7 mouse cellular contexts compared by ENCODE assay signal in the genomic region with DNA sequence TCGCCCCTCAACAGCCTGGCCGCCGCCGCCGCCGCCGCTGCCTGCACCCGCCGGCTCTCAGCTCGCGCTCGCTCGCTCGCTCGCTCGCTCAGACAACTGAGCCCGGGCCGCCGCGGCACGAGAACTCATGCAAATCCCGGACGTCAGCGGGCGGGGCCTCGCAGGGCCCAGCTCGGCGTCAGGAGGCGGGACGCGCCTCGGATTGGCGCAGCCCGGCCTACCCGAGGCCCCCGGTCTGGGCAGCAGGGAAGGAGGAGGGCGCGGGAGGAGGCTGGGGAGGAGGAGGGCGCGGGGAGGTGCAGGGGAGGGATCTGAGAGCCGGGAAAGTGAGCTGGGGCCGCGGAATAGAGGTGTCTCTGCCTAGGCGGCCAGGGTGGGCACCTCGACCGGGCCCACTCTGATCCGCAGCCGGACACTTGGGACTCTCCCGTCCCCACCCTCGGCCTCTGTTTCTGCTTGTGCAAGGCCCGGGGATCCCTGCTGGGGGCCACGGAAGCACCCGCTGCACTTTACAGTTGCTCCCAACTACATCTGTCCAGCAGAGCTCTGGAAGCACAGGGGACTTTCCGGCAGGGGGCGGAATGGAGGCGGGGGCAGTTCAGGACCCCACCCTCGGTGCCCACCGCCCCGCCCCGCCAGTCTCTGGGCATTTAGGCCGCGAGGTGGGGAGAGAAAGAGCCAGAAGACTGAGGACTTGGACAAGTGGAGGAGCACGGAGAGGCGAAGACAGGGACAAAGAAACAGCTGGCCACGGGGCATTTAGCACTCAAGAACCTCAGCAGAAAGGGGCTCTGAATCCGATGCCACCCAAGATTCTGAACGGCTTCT. TPM values are rescaled to one million over a fixed set of nuclear protein-coding genes. Genes with fewer than 3 reads are reported as not detected.
DNase-seq lines count a peak whose midpoint lies in the region; ATAC-seq lines count a peak whose summit lies in the region.

Cbx4 (minus strand) TSS at position 78 of the 828 bp plus-strand sequence.

- WGBS in limb, embryonic 10.5 days = under 1% methylated on average over 67 of the region's 67 CpGs
- WGBS in midbrain, embryonic 12.5 days = under 1% methylated on average over 64 of the region's 67 CpGs

- H3K36me3 ChIP-seq in limb, embryonic 10.5 days = peaks cover 8% of the 10 kb centered on the region; the same call in 1 of the 2 replicates
- H3K36me3 ChIP-seq in midbrain, embryonic 12.5 days = peaks cover 4% of the 10 kb centered on the region

- H3K9ac ChIP-seq in midbrain, embryonic 12.5 days (replicated peaks) = peak within 1 kb of the TSS; percentile 93

- peaks cover 96% of the 10 kb centered on the region for H3K4me1 ChIP-seq in limb, embryonic 10.5 days
- peaks cover 80% of the 10 kb centered on the region for H3K4me1 ChIP-seq in midbrain, embryonic 12.5 days

- peak within 1 kb of the TSS; percentile 90 for H3K4me3 ChIP-seq in limb, embryonic 10.5 days
- H3K4me3 ChIP-seq in midbrain, embryonic 12.5 days = peak within 1 kb of the TSS; percentile 84

- DNase-seq in adrenal gland, postnatal 10 days = peak; percentile 96
- peak; percentile 92 for DNase-seq in embryo, embryonic 11.5 days (ENCODE audit: low read depth, low spot score)
- peak; percentile 90 for DNase-seq in kidney, adult 11 months
- peak; percentile 95 for DNase-seq in limb, embryonic 10.5 days (ENCODE audit: low spot score)
- DNase-seq in spleen, adult 18-20 months = peak; percentile 84 to 91

- peak; percentile 60 for ATAC-seq in granulocyte monocyte progenitor cell, adult 5-6 weeks (replicated peaks; ENCODE audit: poor library complexity, severe bottlenecking)
- ATAC-seq in midbrain, embryonic 12.5 days (ENCODE audit: low FRiP score, low read depth) = peak; percentile 87

- H3K4me2 ChIP-seq in midbrain, embryonic 12.5 days (replicated peaks) = peak within 1 kb of the TSS; percentile 91

- peak within 1 kb of the TSS; percentile 96 for H3K27ac ChIP-seq in limb, embryonic 10.5 days
- H3K27ac ChIP-seq in midbrain, embryonic 12.5 days (replicated peaks) = peak within 1 kb of the TSS; percentile 100

- H3K9me3 ChIP-seq in limb, embryonic 10.5 days (replicated peaks) = no peaks in the 10 kb centered on the region
- H3K9me3 ChIP-seq in midbrain, embryonic 12.5 days = no peaks in the 10 kb centered on the region

- peaks cover 86% of the 10 kb centered on the region for H3K27me3 ChIP-seq in limb, embryonic 10.5 days (ENCODE audit: low read depth, poor library complexity, severe bottlenecking)
- peaks cover 77% of the 10 kb centered on the region for H3K27me3 ChIP-seq in midbrain, embryonic 12.5 days

RNA-seq across cellular contexts. Expression of gene Cbx4, which starts in this region (rescaled TPM):
- 100 to 1,000 TPM in 1 of 2 experiments, 10 to 100 TPM in 1; 52.0 to 133 TPM for total RNA-seq in adrenal gland, postnatal 10 days (2021)
- total RNA-seq in granulocyte monocyte progenitor cell, adult 5-6 weeks (2014; fragmentation: Nextera tagmentation) = 15.8 and 18.8 TPM in 2 replicates
- total RNA-seq in granulocyte monocyte progenitor cell, adult 5-6 weeks (2017) = 27.4 and 38.2 TPM in 2 replicates
- 4.3 and 7.1 TPM in 2 replicates for polyA plus RNA-seq in limb, embryonic 10.5 days (2016; fragmentation: Nextera tagmentation; extraction: Ambion mirVana)
- polyA plus RNA-seq in midbrain, embryonic 12.5 days (2016; fragmentation: Nextera tagmentation; extraction: Ambion mirVana) = 12.4 and 15.2 TPM in 2 replicates

Comparison
In these comparisons a context has a peak if more than half of its experiments do, and no peak if none do; other contexts are left out.
1. Peak in every context shown above with its lines: DNase-seq, ATAC-seq, H3K4me3 ChIP-seq and H3K27ac ChIP-seq.